Mouse (Mus musculus) lung, adult 2 months (tissue): Measurements from ENCODE around the gene Pold4.

Source experiments
- CTCF ChIP-seq: fragments of 200-500 bp; IDR thresholded peaks from 2 replicates; pipeline ENCODE4 v1.5.1; 2011; ENCODE audit warnings: mild to moderate bottlenecking, low read length, control low read depth; ENCODE audit not compliant: insufficient read depth
- POLR2A ChIP-seq: fragments of 200-500 bp; IDR thresholded peaks from 2 replicates; pipeline ENCODE4 v1.6.1; 2011; ENCODE audit warnings: low read depth, mild to moderate bottlenecking, control low read depth, low read length, borderline replicate concordance; ENCODE audit errors: extremely low read depth

DNA sequence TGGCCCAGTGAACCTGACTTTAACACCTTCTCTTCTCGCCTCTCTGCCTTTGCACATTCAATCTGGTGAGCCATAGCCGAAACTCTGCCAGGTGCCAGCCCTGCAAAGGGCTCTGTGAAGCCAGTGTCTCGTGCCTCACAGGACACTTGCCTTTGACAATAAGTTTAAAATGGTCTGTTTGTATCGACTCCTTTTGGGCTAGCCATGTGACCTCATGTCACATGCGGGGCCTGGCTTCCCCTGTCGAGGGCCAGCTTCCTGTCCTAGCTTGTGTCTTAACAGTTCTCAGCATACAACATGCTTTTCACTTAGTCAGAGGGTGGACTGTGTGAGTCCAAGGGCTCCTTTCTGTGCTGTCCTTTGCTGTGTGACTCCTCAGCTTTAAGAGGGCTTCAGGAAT, 31.1 kb downstream of the Pold4 start:
- no peak for TF ChIP-seq CTCF
- TF ChIP-seq POLR2A, result no peak
